In the genomic region with DNA sequence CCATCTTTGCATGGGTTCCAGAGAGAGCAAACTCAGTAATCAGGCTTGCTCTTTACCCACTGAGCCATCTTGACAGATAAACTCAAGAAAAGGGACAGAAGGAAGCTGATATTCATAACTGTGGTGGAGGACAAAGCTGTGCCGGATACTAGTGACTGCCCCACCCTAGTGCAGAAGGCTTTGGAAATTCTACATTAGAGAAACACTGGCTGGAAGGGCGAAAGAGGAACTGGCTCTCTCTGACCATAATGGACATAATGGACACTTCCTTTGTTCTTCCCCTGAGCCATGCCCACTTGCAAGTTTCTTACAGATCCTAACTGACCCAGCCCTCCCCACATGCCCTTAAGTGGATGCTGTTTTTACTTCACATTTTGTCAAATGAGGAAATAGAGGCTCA, we compare ENCODE assay signal across 16 mouse cellular contexts. TPM values are rescaled to one million over a fixed set of nuclear protein-coding genes. Genes with fewer than 3 reads are reported as not detected.
DNase-seq lines count a peak whose midpoint lies in the region; ATAC-seq and TF ChIP-seq lines count a peak whose summit lies in the region.
"Had no signal": no experiment of that assay in that cellular context is flagged by ENCODE, and none has a peak within 500 bp of the region (broad histone marks: within the 10 kb centered on the region; RNA-seq: fewer than 3 reads in every experiment).

No protein-coding gene starts in this region.

- no peak for TF ChIP-seq CTCF in stomach, postnatal 0 days (IDR thresholded peaks at IDR 0.05; ENCODE audit: low read depth)

- no peaks in the 10 kb centered on the region for H3K9me3 ChIP-seq in heart, embryonic 12.5 days (replicated peaks)
- no peaks in the 10 kb centered on the region for H3K9me3 ChIP-seq in stomach, embryonic 15.5 days
- no peaks in the 10 kb centered on the region for H3K9me3 ChIP-seq in stomach, postnatal 0 days (ENCODE audit: control insufficient read depth, low read length)
- H3K9me3 ChIP-seq: hindbrain, embryonic 13.5 days; neural tube, embryonic 15.5 days had no signal

- no peaks in the 10 kb centered on the region; the same call in 1 of the 2 replicates for H3K27me3 ChIP-seq in heart, embryonic 12.5 days (replicated peaks)
- no peaks in the 10 kb centered on the region for H3K27me3 ChIP-seq in stomach, embryonic 15.5 days (replicated peaks)
- no peaks in the 10 kb centered on the region for H3K27me3 ChIP-seq in stomach, postnatal 0 days (ENCODE audit: control insufficient read depth, insufficient read depth, low read length)
- H3K27me3 ChIP-seq: hindbrain, embryonic 13.5 days; neural tube, embryonic 15.5 days had no signal

- H3K4me3 ChIP-seq in heart, embryonic 12.5 days: no peak overlapping the region
- H3K4me3 ChIP-seq in stomach, embryonic 15.5 days (replicated peaks): no peak overlapping the region
- H3K4me3 ChIP-seq in stomach, postnatal 0 days (ENCODE audit: low read depth, low read length): no peak overlapping the region
- H3K4me3 ChIP-seq: erythroblast, embryonic 14.5 days; hindbrain, embryonic 13.5 days; layer of hippocampus, adult 2 months; neural tube, embryonic 15.5 days had no signal

- peak; percentile 98 for DNase-seq in heart, adult 11 months
- no peak for DNase-seq in stomach, postnatal 0 days (ENCODE audit: low spot score)
- DNase-seq in lung, postnatal 36 days: peak; percentile 66
- no peak for DNase-seq in urinary bladder, postnatal 36 days (ENCODE audit: low spot score in 2 of 2)
- no peak for DNase-seq in thymus, adult 18-20 months
- DNase-seq: adrenal gland, postnatal 36 days; cerebellum, adult 2 months; kidney, adult 11 months; right cerebral cortex, postnatal 25 days had no signal

- peaks cover 28% of the 10 kb centered on the region for H3K4me1 ChIP-seq in heart, embryonic 12.5 days (replicated peaks)
- H3K4me1 ChIP-seq in stomach, embryonic 15.5 days: peaks cover 12% of the 10 kb centered on the region
- 0 out of 2 replicates have a peak, but pooled peaks cover 2% of the 10 kb centered on the region for H3K4me1 ChIP-seq in stomach, postnatal 0 days (replicated peaks; ENCODE audit: control insufficient read depth, insufficient read depth)

- no peak for TF ChIP-seq EP300 in stomach, postnatal 0 days (optimal IDR thresholded peaks at IDR 0.05)

- H3K4me2 ChIP-seq in heart, embryonic 12.5 days: no peak overlapping the region
- H3K4me2 ChIP-seq in stomach, embryonic 15.5 days: no peak overlapping the region
- no peak overlapping the region for H3K4me2 ChIP-seq in stomach, postnatal 0 days (replicated peaks; ENCODE audit: low read depth)
- H3K4me2 ChIP-seq: hindbrain, embryonic 13.5 days; neural tube, embryonic 15.5 days had no signal

- 75% methylated on average over 2 of the region's 2 CpGs for WGBS in heart, embryonic 12.5 days
- WGBS in stomach, embryonic 15.5 days: 71% methylated on average over 2 of the region's 2 CpGs
- 70% methylated on average over 2 of the region's 2 CpGs for WGBS in stomach, postnatal 0 days

- H3K9ac ChIP-seq in heart, embryonic 12.5 days: no peak overlapping the region
- no peak overlapping the region for H3K9ac ChIP-seq in stomach, embryonic 15.5 days
- H3K9ac ChIP-seq in stomach, postnatal 0 days (ENCODE audit: low read length): no peak overlapping the region
- H3K9ac ChIP-seq: hindbrain, embryonic 13.5 days; neural tube, embryonic 15.5 days had no signal

- no peak for ATAC-seq in heart, embryonic 12.5 days (ENCODE audit: insufficient number of reproducible peaks, low FRiP score)
- no peak for ATAC-seq in stomach, embryonic 15.5 days (ENCODE audit: insufficient read depth, low FRiP score, low read depth)
- ATAC-seq in stomach, postnatal 0 days (ENCODE audit: low FRiP score, low TSS enrichment): no peak
- ATAC-seq in megakaryocyte-erythroid progenitor cell, adult 5-6 weeks (replicated peaks; ENCODE audit: low FRiP score, low TSS enrichment, poor library complexity, severe bottlenecking): no peak

- no peaks in the 10 kb centered on the region for H3K36me3 ChIP-seq in heart, embryonic 12.5 days
- no peaks in the 10 kb centered on the region for H3K36me3 ChIP-seq in stomach, embryonic 15.5 days
- no peaks in the 10 kb centered on the region for H3K36me3 ChIP-seq in stomach, postnatal 0 days (ENCODE audit: control insufficient read depth, insufficient read depth, low read length)
- H3K36me3 ChIP-seq: hindbrain, embryonic 13.5 days; neural tube, embryonic 15.5 days had no signal

- no peak overlapping the region for H3K27ac ChIP-seq in heart, embryonic 12.5 days (ENCODE audit: poor library complexity, severe bottlenecking)
- 0 out of 2 replicates have a peak overlapping the region, but pooled peaks have one; percentile 7 for H3K27ac ChIP-seq in stomach, embryonic 15.5 days
- H3K27ac ChIP-seq in stomach, postnatal 0 days (replicated peaks): no peak overlapping the region
- H3K27ac ChIP-seq: hindbrain, embryonic 13.5 days; layer of hippocampus, adult 2 months; neural tube, embryonic 15.5 days had no signal

RNA-seq across cellular contexts. Expression of gene Hmox1, which starts 7.4 kb away (rescaled TPM):
- 20.0 and 20.1 TPM in 2 replicates for polyA plus RNA-seq in heart, embryonic 12.5 days (2016; fragmentation: Nextera tagmentation; extraction: Ambion mirVana)
- 25.0 and 29.0 TPM in 2 replicates for polyA plus RNA-seq in stomach, embryonic 15.5 days (2015; fragmentation: Nextera tagmentation; extraction: Ambion mirVana)
- 59.0 and 61.4 TPM in 2 replicates for polyA plus RNA-seq in stomach, postnatal 0 days (2015; fragmentation: Nextera tagmentation; extraction: Ambion mirVana)
- 1.8 TPM in 1 of 2 replicates, not detected in the other for total RNA-seq in megakaryocyte-erythroid progenitor cell, adult 5-6 weeks (2014; fragmentation: Nextera tagmentation)
- total RNA-seq in megakaryocyte-erythroid progenitor cell, adult 5-6 weeks (2017): 1.1 TPM in 1 of 2 replicates, not detected in the other

RNA-seq across cellular contexts. Expression of gene Mcm5, which starts 23.4 kb away (rescaled TPM):
- 102 and 103 TPM in 2 replicates for polyA plus RNA-seq in heart, embryonic 12.5 days (2016; fragmentation: Nextera tagmentation; extraction: Ambion mirVana)
- 124 and 138 TPM in 2 replicates for polyA plus RNA-seq in stomach, embryonic 15.5 days (2015; fragmentation: Nextera tagmentation; extraction: Ambion mirVana)
- 29.2 and 29.4 TPM in 2 replicates for polyA plus RNA-seq in stomach, postnatal 0 days (2015; fragmentation: Nextera tagmentation; extraction: Ambion mirVana)
- total RNA-seq in megakaryocyte-erythroid progenitor cell, adult 5-6 weeks (2014; fragmentation: Nextera tagmentation): 192 and 220 TPM in 2 replicates
- 224 and 361 TPM in 2 replicates for total RNA-seq in megakaryocyte-erythroid progenitor cell, adult 5-6 weeks (2017)

RNA-seq across cellular contexts. Expression of gene Tom1, which starts 52.5 kb away (rescaled TPM):
- polyA plus RNA-seq in heart, embryonic 12.5 days (2016; fragmentation: Nextera tagmentation; extraction: Ambion mirVana): 39.3 and 39.8 TPM in 2 replicates
- polyA plus RNA-seq in stomach, embryonic 15.5 days (2015; fragmentation: Nextera tagmentation; extraction: Ambion mirVana): 23.5 and 28.4 TPM in 2 replicates
- 39.2 and 45.6 TPM in 2 replicates for polyA plus RNA-seq in stomach, postnatal 0 days (2015; fragmentation: Nextera tagmentation; extraction: Ambion mirVana)
- total RNA-seq in megakaryocyte-erythroid progenitor cell, adult 5-6 weeks (2014; fragmentation: Nextera tagmentation): 14.1 and 22.2 TPM in 2 replicates
- 8.5 and 17.3 TPM in 2 replicates for total RNA-seq in megakaryocyte-erythroid progenitor cell, adult 5-6 weeks (2017)

Comparison
In these comparisons a context has a peak if more than half of its experiments do, and no peak if none do; other contexts are left out.
1. DNase-seq: peak in heart, adult 11 months (single experiment) and lung, postnatal 36 days (single experiment); none in stomach, postnatal 0 days (single experiment), urinary bladder, postnatal 36 days (0 of 2) and thymus, adult 18-20 months (0 of 2).